22 mouse cellular contexts compared by ENCODE assay signal in the genomic region with DNA sequence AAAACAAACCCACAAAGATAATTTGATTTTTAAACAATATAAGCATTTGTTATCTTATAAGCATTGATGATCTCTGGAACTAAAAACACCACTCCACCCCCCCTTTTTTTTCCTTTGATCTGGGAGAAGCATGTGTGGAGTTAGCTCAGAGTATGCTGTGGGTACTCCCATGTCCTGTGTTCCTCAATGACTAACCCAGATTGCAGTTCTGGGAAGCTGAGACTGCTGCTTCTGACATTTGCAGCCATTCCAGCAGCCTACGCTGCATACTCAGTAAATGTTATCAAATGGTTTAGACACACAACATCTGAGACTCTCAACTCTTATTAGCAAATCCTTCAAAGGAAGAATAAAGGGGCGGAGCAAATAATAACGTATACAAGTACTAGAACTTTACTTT.
DNase-seq lines count a peak whose midpoint lies in the region; ATAC-seq and TF ChIP-seq lines count a peak whose summit lies in the region.
"Had no signal": no experiment of that assay in that cellular context is flagged by ENCODE, and none has a peak within 500 bp of the region (broad histone marks: within the 10 kb centered on the region; RNA-seq: fewer than 3 reads in every experiment).

No protein-coding gene starts in this region.

- no peaks in the 10 kb centered on the region for H3K79me2 ChIP-seq in myocyte (ENCODE audit: control insufficient read depth, insufficient read depth)

- H3K4me1 ChIP-seq in heart, embryonic 12.5 days (replicated peaks): peaks cover 28% of the 10 kb centered on the region
- H3K4me1 ChIP-seq in lung, embryonic 16.5 days (replicated peaks; ENCODE audit: control insufficient read depth, insufficient read depth, low read length): peaks cover 2% of the 10 kb centered on the region; the same call in 1 of the 2 replicates
- H3K4me1 ChIP-seq: intestine, embryonic 15.5 days; midbrain, embryonic 13.5 days; stomach, embryonic 15.5 days had no signal

- H3K4me2 ChIP-seq in heart, embryonic 12.5 days: no peak overlapping the region
- no peak overlapping the region for H3K4me2 ChIP-seq in lung, embryonic 16.5 days (ENCODE audit: low read depth, low read length)
- H3K4me2 ChIP-seq in myocyte (ENCODE audit: low read depth): peak overlapping the region; percentile 41
- H3K4me2 ChIP-seq: heart, embryonic 11.5 days; hindbrain, embryonic 15.5 days; intestine, embryonic 15.5 days; midbrain, embryonic 13.5 days; stomach, embryonic 15.5 days had no signal

- no peaks in the 10 kb centered on the region for H3K27me3 ChIP-seq in heart, embryonic 12.5 days (replicated peaks)
- H3K27me3 ChIP-seq in lung, embryonic 16.5 days (ENCODE audit: control insufficient read depth, insufficient read depth, low read depth, low read length): no peaks in the 10 kb centered on the region
- H3K27me3 ChIP-seq in myocyte (ENCODE audit: control insufficient read depth, insufficient read depth, insufficient read length): no peaks in the 10 kb centered on the region
- H3K27me3 ChIP-seq: hindbrain, embryonic 15.5 days; intestine, embryonic 15.5 days; midbrain, embryonic 13.5 days; stomach, embryonic 15.5 days had no signal

- H3K27ac ChIP-seq in heart, embryonic 12.5 days (ENCODE audit: poor library complexity, severe bottlenecking): no peak overlapping the region
- no peak overlapping the region for H3K27ac ChIP-seq in lung, embryonic 16.5 days (ENCODE audit: low read length)
- H3K27ac ChIP-seq: hindbrain, embryonic 15.5 days; intestine, embryonic 15.5 days; midbrain, embryonic 13.5 days; stomach, embryonic 15.5 days had no signal

- H3K36me3 ChIP-seq in heart, embryonic 12.5 days: no peaks in the 10 kb centered on the region
- H3K36me3 ChIP-seq in lung, embryonic 16.5 days (ENCODE audit: control insufficient read depth, insufficient read depth, low read length): no peaks in the 10 kb centered on the region
- H3K36me3 ChIP-seq in myocyte (ENCODE audit: control insufficient read depth, insufficient read depth): no peaks in the 10 kb centered on the region
- H3K36me3 ChIP-seq: hindbrain, embryonic 15.5 days; intestine, embryonic 15.5 days; midbrain, embryonic 13.5 days; stomach, embryonic 15.5 days had no signal

- no peak for ATAC-seq in heart, embryonic 12.5 days (ENCODE audit: insufficient number of reproducible peaks, low FRiP score)
- ATAC-seq in lung, embryonic 16.5 days (ENCODE audit: low read depth): 0 out of 2 replicates have a peak, but pooled peaks have one; percentile 12
- ATAC-seq in granulocyte monocyte progenitor cell, adult 5-6 weeks (replicated peaks; ENCODE audit: poor library complexity, severe bottlenecking): no peak
- ATAC-seq: activated CD4-positive, CD25-positive, alpha-beta regulatory T cell, adult 4 months; forebrain, embryonic 16.5 days; intestine, embryonic 15.5 days; liver, postnatal 0 days; midbrain, embryonic 13.5 days had no signal

- intact Hi-C loops in heart, postnatal 10 days (cut with DNase I): loop anchor here (5.0 kb wide), 1 partner anchor 127 kb away; a partner anchor contains a TSS

- H3ac ChIP-seq in myocyte (ENCODE audit: control insufficient read depth, insufficient read length): no peak overlapping the region

- TF ChIP-seq POLR2A in myocyte (IDR thresholded peaks at IDR 0.05; ENCODE audit: insufficient read length, low read depth): no peak

- H3K9me3 ChIP-seq in heart, embryonic 12.5 days (replicated peaks): no peaks in the 10 kb centered on the region
- H3K9me3 ChIP-seq in lung, embryonic 16.5 days (ENCODE audit: control insufficient read depth, low read length): no peaks in the 10 kb centered on the region
- H3K9me3 ChIP-seq: hindbrain, embryonic 15.5 days; intestine, embryonic 15.5 days; midbrain, embryonic 13.5 days; stomach, embryonic 15.5 days had no signal

- no peak overlapping the region for H3K9ac ChIP-seq in heart, embryonic 12.5 days
- no peak overlapping the region for H3K9ac ChIP-seq in lung, embryonic 16.5 days (ENCODE audit: low read length)
- H3K9ac ChIP-seq: hindbrain, embryonic 15.5 days; intestine, embryonic 15.5 days; liver, postnatal 0 days; midbrain, embryonic 13.5 days; stomach, embryonic 15.5 days had no signal

- no peak overlapping the region for H3K4me3 ChIP-seq in heart, embryonic 12.5 days
- H3K4me3 ChIP-seq in lung, embryonic 16.5 days (ENCODE audit: low read length): no peak overlapping the region
- no peak overlapping the region for H3K4me3 ChIP-seq in myocyte
- H3K4me3 ChIP-seq: hindbrain, embryonic 15.5 days; intestine, embryonic 15.5 days; midbrain, embryonic 13.5 days; stomach, embryonic 15.5 days had no signal

- 70% methylated on average over 3 of the region's 3 CpGs for WGBS in heart, embryonic 12.5 days
- WGBS in lung, embryonic 16.5 days: 59% methylated on average over 3 of the region's 3 CpGs

- peak; percentile 29 to 48 for DNase-seq in heart, postnatal 10 days
- DNase-seq in lung, postnatal 4 days: no peak
- DNase-seq in NIH3T3 (ENCODE audit: low read depth): peak; percentile 54
- DNase-seq: adrenal gland, postnatal 10 days; cerebellum, adult 9-11 months; gastrocnemius, postnatal 36 days; kidney, postnatal 4 days; liver, postnatal 0 days; right cerebral cortex, postnatal 25 days; thymus, adult 18-20 months; thymus, postnatal 4 days had no signal

TF ChIP-seq in myocyte, 11 proteins besides CTCF, POLR2A, EP300 and RAD21:
- TF ChIP-seq REST (IDR thresholded peaks at IDR 0.05; ENCODE audit: insufficient read depth, insufficient read length): no peak
- no peak for TF ChIP-seq POLR2AphosphoS2 (IDR thresholded peaks at IDR 0.05; ENCODE audit: insufficient read length, low read depth)
- no peak for TF ChIP-seq E2F4 (IDR thresholded peaks at IDR 0.05; ENCODE audit: insufficient read depth)
- TF ChIP-seq MYOG (IDR thresholded peaks at IDR 0.05; ENCODE audit: control insufficient read depth in 1 of 3, insufficient read depth in 1 of 3, insufficient read length in 2 of 3, low read depth in 2 of 3): no peak
- TF ChIP-seq MAX (IDR thresholded peaks at IDR 0.05; ENCODE audit: low read depth): no peak
- TF ChIP-seq USF1 (IDR thresholded peaks at IDR 0.05; ENCODE audit: low read depth): no peak

Comparison
In these comparisons a context has a peak if more than half of its experiments do, and no peak if none do; other contexts are left out.
1. DNase-seq: peak in heart, postnatal 10 days (2 of 2) and NIH3T3 (single experiment); none in lung, postnatal 4 days (0 of 2).